Mouse (Mus musculus): ENCODE data around the gene Acan.
A peak's percentile ranks its signal among the peaks of the same experiment; 100 is the strongest.

The Acan gene

DNA sequence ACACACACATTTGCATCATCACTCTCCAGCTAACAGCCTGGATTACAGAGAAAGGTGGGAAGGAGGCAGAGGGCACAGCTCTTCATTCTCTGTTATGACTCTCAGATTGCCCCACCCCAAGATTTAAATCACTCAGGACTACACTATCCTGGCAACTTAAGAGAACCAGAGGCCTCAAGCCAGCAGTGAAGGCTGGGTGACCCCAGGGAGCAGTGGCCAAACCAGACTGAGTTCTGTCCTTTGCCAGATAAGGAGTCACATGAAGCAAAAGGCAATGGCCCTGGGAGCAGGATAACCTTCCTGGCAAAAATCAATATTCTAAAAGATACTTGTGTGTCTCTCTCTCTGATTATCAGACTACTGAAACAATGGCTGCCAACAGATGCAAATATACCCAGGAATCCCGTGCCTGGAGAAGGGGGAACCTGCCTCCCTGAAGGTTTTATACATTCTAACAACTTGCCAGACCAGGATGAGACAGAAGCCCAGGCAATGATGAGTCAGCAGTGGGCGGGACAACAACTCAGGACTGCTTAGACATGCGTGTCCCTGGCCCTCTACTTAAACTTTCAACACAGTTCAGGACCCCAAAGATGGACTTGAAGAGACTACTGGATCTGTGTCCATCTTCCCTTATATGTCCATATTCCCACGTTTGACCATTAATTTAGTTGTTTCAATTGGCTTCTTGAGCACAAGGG, 86.8 kb downstream of the Acan start:
- DNase-seq: no peak

- DNase-seq: peak; percentile 90 to 91
Observed at GRCm38 (mm10) chr7:79140897-79141296, 87.6 kb downstream of the Acan start.

- DNase-seq: peak; percentile 17 to 44
Observed at GRCm38 (mm10) chr7:79147011-79147837, 93.9 kb downstream of the Acan start.

- peak; percentile 49 to 56 for DNase-seq
Observed at GRCm38 (mm10) chr7:79147931-79148653, 94.8 kb downstream of the Acan start.

DNA sequence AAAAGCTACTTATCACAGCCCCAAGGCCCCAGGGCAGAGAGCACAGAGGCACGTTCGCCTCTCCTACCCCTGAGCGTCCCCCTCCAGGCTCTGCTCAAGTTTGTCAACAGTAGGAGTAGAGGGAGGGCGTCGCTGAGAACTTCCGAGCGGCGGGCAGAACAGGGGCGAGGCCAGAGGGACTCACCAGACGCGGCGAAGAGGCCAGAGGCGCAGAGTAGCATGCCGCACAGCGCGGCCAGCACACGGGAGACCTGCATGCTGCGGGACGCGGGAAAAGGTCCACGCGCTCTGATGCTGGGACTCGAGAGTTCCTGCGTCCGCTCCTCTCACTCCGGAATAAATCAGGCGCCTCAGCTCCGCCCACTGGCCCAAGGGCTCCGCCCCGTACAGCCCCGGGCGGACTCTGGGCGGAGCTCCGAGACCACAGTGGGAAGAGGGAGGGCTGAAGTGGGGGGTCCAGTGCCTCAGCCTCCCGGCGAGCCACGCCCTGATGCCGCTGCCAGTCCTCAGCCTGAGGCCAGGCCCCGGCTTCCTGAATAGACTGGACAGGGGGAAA, 95.5 kb downstream of the Acan start, which contains the start of gene Mfge8:
Gene Mfge8, minus strand, starts transcription at position 350 of the 556 bp plus-strand sequence.
- peak; percentile 93 to 95 for DNase-seq

GRCm38 (mm10) chr7:79149522-79149921, 96.2 kb downstream of the Acan start:
- no peak for DNase-seq

GRCm38 (mm10) chr7:79159406-79159805, 106.1 kb downstream of the Acan start:
- DNase-seq: no peak
